Mouse (Mus musculus): ENCODE data around the gene Cnn3.

Cnn3 gene

DNA sequence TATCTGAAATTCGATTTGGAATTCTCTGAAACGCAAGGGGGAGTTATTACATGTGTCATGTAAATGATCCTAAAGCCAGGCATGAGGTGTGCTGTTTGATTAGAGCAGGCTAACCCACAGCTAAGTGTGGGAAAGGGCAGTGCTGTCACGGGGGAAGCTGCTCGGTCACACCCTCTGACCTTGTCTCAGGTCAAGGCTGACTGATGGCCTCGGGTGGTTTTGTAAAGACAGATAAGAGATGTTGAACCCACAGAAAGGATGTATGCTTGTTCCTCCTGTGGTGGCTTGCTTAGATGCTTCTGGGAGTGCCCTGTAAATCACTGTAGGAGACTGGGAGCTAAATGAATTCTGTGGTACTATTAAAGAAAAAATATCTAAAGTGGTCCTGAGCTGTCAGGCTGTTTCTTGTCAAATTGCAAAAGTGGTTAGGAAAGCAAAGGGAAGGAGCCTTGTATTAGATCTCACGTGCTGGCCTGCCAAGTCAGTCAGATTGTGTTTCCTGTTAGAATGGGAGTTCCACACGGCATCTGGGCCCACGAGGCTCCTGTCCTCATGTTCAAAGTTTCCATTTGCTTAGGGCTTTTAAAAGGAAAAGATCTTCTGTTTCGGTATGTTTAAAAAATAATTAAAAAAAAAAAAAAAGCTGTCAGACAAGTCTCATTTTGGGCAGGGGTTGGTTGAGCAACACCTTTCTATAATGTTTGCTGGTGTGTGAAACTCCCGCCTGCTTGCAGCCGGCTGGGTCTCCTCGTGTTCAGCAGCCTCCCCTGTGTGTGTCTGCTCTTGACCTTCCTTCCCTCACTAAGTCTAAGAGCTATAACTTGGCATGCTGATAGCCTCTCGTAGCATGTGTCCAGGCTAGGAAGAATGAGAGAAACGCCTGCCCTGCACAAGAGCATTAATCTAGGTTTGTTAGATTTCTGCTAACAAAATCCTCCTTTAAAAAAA, 32.5 kb downstream of the Cnn3 start:
- DNase-seq, result no peak

GRCm38 (mm10) chr3:121460473-121461193, 34.3 kb downstream of the Cnn3 start:
- no peak for DNase-seq

GRCm38 (mm10) chr3:121461477-121461876, 35.2 kb downstream of the Cnn3 start:
- DNase-seq, result no peak

DNA sequence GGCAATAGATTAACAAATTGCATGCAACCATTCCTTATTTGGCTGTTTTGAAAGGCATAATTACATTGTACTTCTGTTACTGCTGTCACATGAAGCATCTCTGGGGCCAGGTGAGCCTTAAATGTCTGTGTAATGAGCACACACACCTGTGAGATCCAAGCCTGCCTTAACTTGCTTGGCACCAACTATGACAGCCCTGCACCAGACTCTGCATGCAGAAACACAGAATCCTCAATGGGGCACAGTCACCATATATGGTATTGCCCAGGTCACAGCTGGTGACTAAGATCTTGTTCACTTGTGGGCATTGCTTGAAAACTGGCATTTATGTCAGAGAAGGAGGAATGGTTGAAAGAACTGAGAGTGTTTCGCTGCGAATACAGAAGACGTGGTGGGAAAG, 36.5 kb downstream of the Cnn3 start:
- DNase-seq, result no peak

DNA sequence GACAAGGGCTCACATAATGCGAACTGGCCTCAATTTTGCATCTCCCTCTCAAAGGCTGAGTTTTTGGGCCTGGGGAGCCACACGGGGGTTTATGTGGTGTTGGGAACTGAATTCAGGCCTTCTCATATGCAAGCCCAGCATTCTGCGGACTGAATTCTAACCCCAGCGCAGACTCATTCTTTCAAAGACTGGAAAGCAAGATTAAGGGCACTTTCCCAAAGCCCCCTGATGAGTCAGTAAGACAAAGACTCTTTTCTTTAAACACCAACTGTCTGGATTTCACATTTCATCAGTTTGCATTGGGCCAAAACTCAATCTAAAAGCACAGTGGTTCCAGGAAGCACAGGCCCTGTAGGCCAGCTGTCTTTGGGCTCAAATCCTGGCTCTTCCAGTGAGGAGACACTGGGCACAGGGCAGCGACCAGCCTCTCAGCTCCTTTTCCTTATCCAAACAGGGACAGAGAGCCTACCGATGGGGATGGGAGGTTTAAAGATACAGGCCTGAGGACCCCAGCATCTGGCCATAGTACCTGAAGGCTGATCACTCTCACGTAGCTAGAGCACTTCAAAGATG, 38.5 kb downstream of the Cnn3 start:
- DNase-seq, result peak; percentile 30

DNA sequence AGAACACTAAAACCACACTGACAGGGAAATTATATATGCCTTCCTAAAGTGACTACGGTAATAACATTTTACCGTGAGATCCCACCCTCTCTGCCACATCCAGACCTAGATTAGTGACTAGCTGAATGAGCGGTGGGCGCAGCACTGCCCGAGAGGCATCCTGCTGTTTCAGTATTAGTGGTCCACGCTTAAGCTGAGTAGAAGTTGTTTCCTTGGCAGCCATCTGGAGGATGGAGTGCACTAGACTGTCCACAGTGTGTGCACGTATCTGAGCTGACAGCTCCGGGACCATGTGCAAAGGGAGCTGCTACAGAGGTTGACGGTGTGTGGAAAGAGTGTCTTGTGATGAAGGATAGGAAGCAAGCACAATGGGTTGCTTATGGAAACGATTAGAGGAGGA, 39.5 kb downstream of the Cnn3 start:
- DNase-seq, result no peak

DNA sequence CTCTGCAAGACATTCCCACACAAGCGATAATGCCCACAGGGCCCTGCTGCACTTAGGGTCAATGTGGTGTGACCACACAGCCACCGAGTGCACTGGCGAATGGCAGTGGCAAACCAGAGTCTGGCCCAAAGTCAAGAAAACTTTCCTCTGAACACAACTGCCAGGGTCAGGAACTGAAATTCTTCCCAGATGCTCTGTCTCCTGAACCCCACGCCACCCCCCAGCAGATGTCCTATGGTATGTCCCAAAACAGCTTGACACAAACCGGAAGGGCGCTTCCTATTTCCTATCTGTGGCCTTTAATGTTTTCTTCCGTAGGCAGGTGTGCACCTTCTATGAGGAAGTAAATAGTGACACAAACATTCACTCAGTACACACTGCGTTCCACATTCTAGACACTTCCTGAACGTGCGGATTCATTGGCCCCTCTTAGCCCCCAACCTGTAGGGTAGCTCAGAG, 40.8 kb downstream of the Cnn3 start:
- DNase-seq, result no peak

- no peak for DNase-seq
These were observed 41.8 kb downstream of the Cnn3 start for GRCm38 (mm10) chr3:121468136-121468535.

DNA sequence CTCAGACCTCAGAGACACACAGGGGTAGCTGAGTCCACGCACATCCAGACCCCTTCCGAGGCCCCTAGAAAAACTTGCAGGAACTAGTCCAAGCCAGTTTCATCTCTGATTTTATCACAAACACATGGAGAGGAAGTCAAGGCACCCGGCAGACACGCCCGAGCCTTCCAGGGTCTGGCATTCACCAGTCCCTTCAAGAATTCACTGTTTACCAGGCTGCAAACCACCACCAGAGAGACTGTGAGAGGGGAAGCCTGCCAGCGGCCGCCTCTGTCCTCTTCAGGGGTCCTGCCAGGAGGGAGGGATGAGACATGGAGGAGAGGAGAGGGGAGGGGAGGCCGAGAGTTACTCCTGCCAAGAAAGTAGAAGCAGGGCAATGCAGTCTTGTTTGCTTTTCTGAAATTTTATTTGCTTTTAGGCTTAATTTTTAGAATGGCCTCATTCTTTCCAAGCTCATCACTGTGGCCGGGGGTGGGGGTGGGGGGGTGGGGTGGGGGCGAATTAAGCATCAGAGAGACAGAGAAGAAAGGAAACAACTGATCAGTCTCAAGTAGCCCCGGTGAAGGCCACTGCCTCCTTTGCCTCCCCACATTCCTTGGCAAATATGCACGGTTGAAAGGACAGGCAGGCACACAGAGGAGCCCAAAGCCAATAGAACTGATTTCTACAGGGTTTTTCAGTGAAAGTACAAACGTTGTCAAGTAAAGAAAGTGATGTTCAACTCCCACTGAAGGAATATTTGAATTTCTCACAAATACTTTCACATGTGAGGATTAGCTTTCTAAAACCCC, 43.1 kb downstream of the Cnn3 start:
- DNase-seq, result peak; percentile 79

- DNase-seq, result no peak
These were observed 45.4 kb downstream of the Cnn3 start for GRCm38 (mm10) chr3:121471703-121472102.

DNA sequence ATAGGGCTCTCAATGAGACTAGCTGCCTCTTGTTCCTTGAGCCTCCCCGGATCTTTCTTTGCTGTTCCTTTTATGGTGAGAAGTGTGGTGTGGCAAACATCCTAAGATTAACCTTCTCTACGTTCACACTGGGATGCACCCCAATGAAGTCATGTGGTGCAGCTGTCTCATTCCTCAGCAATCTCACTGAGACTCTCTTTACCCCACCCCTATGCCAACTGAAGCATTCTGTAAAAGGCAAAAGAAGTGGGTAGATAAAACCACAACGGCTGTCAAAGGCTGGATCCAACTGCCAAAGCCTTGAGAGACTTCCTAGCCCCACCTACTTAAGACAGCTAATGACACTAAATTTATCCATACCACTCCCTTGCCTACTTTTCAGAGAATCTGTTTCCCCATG, 48.4 kb downstream of the Cnn3 start:
- no peak for DNase-seq

- DNase-seq, result no peak
These were observed 54.0 kb downstream of the Cnn3 start for GRCm38 (mm10) chr3:121480030-121480960.

DNA sequence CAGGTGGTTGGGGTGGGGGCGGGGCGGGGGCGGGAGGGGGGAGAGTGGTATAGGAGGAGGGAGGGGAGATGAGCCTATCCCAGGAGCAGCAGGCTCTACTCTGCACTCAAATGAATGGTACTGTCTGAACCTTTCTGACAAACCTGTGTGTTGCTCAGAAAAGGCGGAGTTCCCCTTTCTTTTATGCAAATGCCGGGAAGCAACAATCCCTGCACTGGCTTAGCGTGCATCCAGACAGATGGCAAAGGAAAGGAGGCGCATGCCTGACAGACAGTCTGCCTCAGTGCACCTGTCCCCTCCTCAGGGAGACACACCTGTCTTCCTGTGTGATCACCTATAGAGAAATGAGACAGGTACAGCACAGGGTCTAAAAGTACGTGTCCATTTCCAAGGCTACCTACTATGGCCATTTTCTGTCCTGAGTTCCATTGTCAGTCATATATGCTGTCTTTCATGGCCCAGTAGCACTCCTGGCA, 54.7 kb downstream of the Cnn3 start:
- DNase-seq, result no peak

- peak; percentile 55 for DNase-seq
These were observed 55.3 kb downstream of the Cnn3 start for GRCm38 (mm10) chr3:121481564-121481963.

GRCm38 (mm10) chr3:121483266-121484161, 57.2 kb downstream of the Cnn3 start:
- DNase-seq, result no peak

- no peak for DNase-seq
These were observed 58.9 kb downstream of the Cnn3 start for GRCm38 (mm10) chr3:121485201-121485600.

- DNase-seq, result no peak
These were observed 63.3 kb downstream of the Cnn3 start for GRCm38 (mm10) chr3:121489462-121490118.

- DNase-seq, result no peak
These were observed 64.6 kb downstream of the Cnn3 start for GRCm38 (mm10) chr3:121490941-121491340.

DNA sequence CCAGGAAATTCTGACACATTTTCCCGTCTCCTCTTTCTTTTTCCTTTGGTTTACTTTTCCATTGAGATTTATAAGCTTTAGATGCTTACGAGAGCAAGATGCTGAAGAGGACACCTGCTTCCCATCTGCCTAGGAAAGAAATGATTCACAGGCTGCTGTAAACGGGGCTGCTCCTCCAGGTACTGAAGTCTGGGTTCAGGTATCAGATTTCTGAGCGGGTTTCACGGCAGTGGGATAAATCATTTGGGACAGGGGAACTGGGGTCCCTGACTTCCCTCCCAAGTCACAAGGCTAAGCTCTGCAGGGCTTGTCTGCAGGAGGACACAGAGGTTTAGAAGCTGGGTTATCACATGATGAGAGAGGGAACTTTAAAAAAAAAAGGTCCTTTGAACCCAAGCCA, 65.7 kb downstream of the Cnn3 start:
- no peak for DNase-seq

GRCm38 (mm10) chr3:121493997-121494421, 67.7 kb downstream of the Cnn3 start:
- DNase-seq, result no peak

Data from embryo, embryonic 11 days (tissue).